Mouse (Mus musculus): Measurements from ENCODE around the gene 1700123O20Rik. TPM values are rescaled to one million over a fixed set of nuclear protein-coding genes. Genes with fewer than 3 reads are reported as not detected.

Gene 1700123O20Rik
- polyA plus RNA-seq (2016; fragmentation: Nextera tagmentation; extraction: Ambion mirVana) = 94.4 and 106 TPM in 2 replicates

- Histone ChIP-seq H3K27me3 (no peaks in the 10 kb centered on the region), H3K9me3 (no peaks in the 10 kb centered on the region), H3K4me3 (peak within 1 kb of the TSS; percentile 84), H3K9ac (peak within 1 kb of the TSS; percentile 93), H3K4me1 (peaks cover 20% of the 10 kb centered on the region), H3K4me2 (replicated peaks) (peak within 1 kb of the TSS; percentile 75), H3K27ac (peak within 1 kb of the TSS; percentile 96), H3K36me3 (peaks cover 30% of the 10 kb centered on the region)
- ATAC-seq (ENCODE audit: insufficient number of reproducible peaks, insufficient read depth, low FRiP score, low TSS enrichment) = peak; percentile 78
- under 1% methylated on average over 41 of the region's 41 CpGs for WGBS
These were observed at the start of gene 1700123O20Rik for GRCm38 (mm10) chr14:54686063-54686521. Gene 1700123O20Rik (plus strand): TSS chr14:54686216.

GRCm38 (mm10) chr14:54636954-54637353 lies 49.1 kb upstream of the 1700123O20Rik start:
- Histone ChIP-seq H3K4me2 (replicated peaks) (no peak overlapping the region), H3K4me1 (peaks cover 24% of the 10 kb centered on the region), H3K36me3 (peaks cover 55% of the 10 kb centered on the region), H3K27ac (no peak overlapping the region), H3K9me3 (no peaks in the 10 kb centered on the region), H3K4me3 (no peak overlapping the region), H3K27me3 (no peaks in the 10 kb centered on the region), H3K9ac (no peak overlapping the region)
- 48% methylated on average over 8 of the region's 8 CpGs for whole genome bisulfite sequencing
- ATAC-seq (ENCODE audit: insufficient number of reproducible peaks, insufficient read depth, low FRiP score, low TSS enrichment) = no peak

DNA sequence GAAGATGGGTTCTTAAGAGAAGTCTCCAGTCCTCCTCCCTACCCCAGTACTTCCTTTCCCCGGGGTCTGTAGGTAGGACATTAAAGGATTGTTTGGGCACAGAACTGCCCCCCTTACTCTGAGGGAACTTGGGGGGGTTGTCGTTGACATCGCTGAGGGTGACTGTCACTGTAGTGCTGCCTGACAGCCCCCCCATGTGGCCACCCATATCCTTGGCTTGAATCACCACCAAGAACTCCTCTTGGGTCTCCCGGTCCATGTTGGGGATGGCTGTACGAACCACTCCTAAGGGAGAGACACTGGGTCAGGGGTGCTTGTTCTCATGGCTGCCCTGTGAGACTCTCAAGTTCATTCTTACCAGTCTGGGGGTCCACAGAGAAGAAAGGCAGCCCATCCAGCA lies 47.8 kb upstream of the 1700123O20Rik start:
- no peaks in the 10 kb centered on the region for H3K9me3 ChIP-seq
- ATAC-seq (ENCODE audit: insufficient number of reproducible peaks, insufficient read depth, low FRiP score, low TSS enrichment) = no peak
- no peak overlapping the region for H3K4me2 ChIP-seq (replicated peaks)
- peaks cover 54% of the 10 kb centered on the region for H3K36me3 ChIP-seq
- H3K27me3 ChIP-seq = no peaks in the 10 kb centered on the region
- no peak overlapping the region for H3K4me3 ChIP-seq
- H3K9ac ChIP-seq = no peak overlapping the region; the same call in 1 of the 2 replicates
- no peak overlapping the region for H3K27ac ChIP-seq
- peaks cover 24% of the 10 kb centered on the region for H3K4me1 ChIP-seq
- WGBS = 78% methylated on average over 5 of the region's 5 CpGs

DNA sequence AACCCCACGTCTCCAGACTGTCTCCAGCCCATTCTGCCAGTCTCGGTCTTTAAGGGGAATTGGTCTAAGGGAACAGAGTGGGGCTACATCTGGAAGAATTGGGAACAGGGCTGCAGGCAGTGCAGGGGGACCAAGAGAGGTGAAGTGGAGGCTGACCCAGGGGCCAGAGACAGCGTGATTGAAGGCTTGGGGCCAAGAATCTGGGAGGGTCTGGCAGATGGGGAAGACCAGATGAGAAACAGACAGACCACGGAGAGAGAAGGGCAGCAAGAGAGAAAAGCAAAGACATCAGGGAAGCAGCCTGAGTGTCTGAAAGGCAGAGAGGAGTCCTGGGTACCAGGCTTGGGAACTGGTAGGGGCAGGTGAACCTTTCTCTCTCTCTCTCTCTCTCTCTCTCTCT lies 45.9 kb upstream of the 1700123O20Rik start:
- H3K4me3 ChIP-seq = peak overlapping the region; percentile 59
- no peak for ATAC-seq (ENCODE audit: insufficient number of reproducible peaks, insufficient read depth, low FRiP score, low TSS enrichment)
- H3K27ac ChIP-seq = no peak overlapping the region
- peaks cover 24% of the 10 kb centered on the region for H3K4me1 ChIP-seq
- WGBS = 9% methylated on average over 4 of the region's 4 CpGs
- H3K9me3 ChIP-seq = no peaks in the 10 kb centered on the region
- H3K4me2 ChIP-seq (replicated peaks) = peak overlapping the region; percentile 90
- peaks cover 61% of the 10 kb centered on the region for H3K36me3 ChIP-seq
- no peaks in the 10 kb centered on the region for H3K27me3 ChIP-seq
- peak overlapping the region; percentile 83 for H3K9ac ChIP-seq

DNA sequence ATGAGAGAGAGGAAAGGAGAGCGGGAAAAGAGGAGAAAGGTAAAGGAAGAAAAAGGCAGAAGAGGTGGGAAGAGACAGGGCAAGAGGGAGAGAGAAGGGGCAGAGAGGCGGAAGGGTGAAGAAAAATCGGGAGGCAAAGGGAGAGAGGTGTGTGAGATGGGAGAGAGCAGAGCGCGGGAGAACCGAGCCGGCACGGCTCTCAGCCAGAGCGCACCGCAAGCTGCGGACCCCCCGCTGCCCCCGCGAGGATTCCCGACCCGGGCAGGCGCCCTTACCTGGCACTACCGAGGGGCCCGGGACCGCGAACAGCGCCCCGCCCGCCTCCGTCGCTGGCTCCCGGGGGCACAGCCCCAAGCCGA lies 45.1 kb upstream of the 1700123O20Rik start, which contains the start of gene Gm17606:
Gene Gm17606 (plus strand): TSS at position 7 of the 359 bp plus-strand sequence.
- Histone ChIP-seq H3K4me3 (peak within 1 kb of the TSS; percentile 59), H3K27me3 (no peaks in the 10 kb centered on the region), H3K4me2 (replicated peaks) (peak within 1 kb of the TSS; percentile 90), H3K4me1 (peaks cover 24% of the 10 kb centered on the region), H3K36me3 (peaks cover 65% of the 10 kb centered on the region), H3K9me3 (no peaks in the 10 kb centered on the region), H3K9ac (peak within 1 kb of the TSS; percentile 83), H3K27ac (peak within 1 kb of the TSS; percentile 88)
- WGBS = 1% methylated on average over 28 of the region's 28 CpGs
- no peak for ATAC-seq (ENCODE audit: insufficient number of reproducible peaks, insufficient read depth, low FRiP score, low TSS enrichment)

GRCm38 (mm10) chr14:54641305-54641969 lies 44.6 kb upstream of the 1700123O20Rik start, which contains the start of gene Cdh24:
Gene Cdh24 (minus strand): TSS chr14:54641364.
- WGBS = under 1% methylated on average over 47 of the region's 52 CpGs
- Histone ChIP-seq H3K9ac (peak within 1 kb of the TSS; percentile 83), H3K9me3 (no peaks in the 10 kb centered on the region), H3K36me3 (peaks cover 65% of the 10 kb centered on the region), H3K27me3 (no peaks in the 10 kb centered on the region), H3K4me2 (replicated peaks) (peak within 1 kb of the TSS; percentile 90), H3K4me1 (peaks cover 24% of the 10 kb centered on the region), H3K27ac (peak within 1 kb of the TSS; percentile 88), H3K4me3 (peak within 1 kb of the TSS; percentile 59)
- ATAC-seq (ENCODE audit: insufficient number of reproducible peaks, insufficient read depth, low FRiP score, low TSS enrichment) = peak; percentile 91

DNA sequence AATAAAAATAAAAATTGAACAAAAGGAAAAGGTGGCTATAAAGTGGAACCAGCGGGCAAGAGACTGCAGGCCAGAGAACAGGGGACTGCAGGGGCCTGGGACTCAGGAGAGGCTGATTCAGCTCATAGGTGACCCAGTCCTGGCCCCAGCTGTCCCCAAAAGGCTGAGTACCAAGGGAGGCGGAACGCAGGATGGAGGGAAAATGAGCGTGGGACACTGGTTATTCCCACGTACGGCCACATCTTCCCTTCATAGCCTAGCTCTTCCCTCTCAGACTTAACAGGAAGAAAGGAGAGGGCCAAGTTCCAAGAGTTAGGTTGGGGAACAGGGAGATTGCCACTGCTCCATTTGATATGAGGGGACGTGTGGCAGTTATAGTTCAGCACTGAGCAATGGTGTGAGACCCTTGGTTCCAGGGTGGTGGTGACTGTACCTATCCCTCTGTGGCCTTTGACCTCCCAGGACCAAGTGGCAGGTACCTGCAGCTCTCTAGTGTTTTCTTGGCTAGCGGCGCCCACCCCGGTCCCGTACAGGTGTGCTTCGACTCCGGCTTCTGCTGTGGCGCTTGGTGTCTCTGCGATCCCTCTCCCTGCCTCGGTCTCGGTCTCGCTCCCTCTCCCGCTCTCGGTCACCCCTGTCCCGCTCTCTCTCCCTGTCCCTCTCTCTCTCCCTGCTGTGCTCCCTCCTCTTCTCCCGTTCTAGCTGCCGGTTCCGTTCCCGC lies 43.6 kb upstream of the 1700123O20Rik start:
- 79% methylated on average over 25 of the region's 25 CpGs for WGBS
- Histone ChIP-seq H3K9ac (no peak overlapping the region; the same call in 1 of the 2 replicates), H3K4me1 (peaks cover 24% of the 10 kb centered on the region), H3K4me3 (no peak overlapping the region), H3K9me3 (no peaks in the 10 kb centered on the region), H3K27me3 (no peaks in the 10 kb centered on the region), H3K4me2 (replicated peaks) (no peak overlapping the region), H3K36me3 (peaks cover 66% of the 10 kb centered on the region), H3K27ac (no peak overlapping the region)
- no peak for ATAC-seq (ENCODE audit: insufficient number of reproducible peaks, insufficient read depth, low FRiP score, low TSS enrichment)

DNA sequence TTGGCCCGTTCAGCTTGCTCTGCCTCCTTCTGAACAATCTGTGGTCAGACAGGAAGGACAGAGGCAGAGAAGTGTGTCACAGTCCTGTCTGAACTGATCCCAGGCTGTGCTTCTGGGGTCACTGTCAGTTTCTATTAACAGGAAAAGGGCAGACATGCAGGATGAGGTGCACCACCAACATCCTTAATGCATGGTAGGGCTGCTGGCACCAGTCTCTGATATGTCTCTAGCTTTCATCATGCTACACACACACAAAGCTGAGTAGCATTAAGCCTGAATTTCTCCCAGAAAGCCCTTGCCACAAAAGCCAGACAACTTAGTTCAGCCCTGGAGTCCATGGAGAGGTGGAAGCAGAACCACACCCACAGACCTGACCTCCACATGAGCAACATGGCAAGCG lies 43.0 kb upstream of the 1700123O20Rik start:
- Histone ChIP-seq H3K4me3 (no peak overlapping the region), H3K27ac (no peak overlapping the region), H3K9me3 (no peaks in the 10 kb centered on the region), H3K9ac (no peak overlapping the region; the same call in 1 of the 2 replicates), H3K4me1 (peaks cover 24% of the 10 kb centered on the region), H3K27me3 (no peaks in the 10 kb centered on the region), H3K36me3 (peaks cover 69% of the 10 kb centered on the region), H3K4me2 (replicated peaks) (no peak overlapping the region)
- ATAC-seq (ENCODE audit: insufficient number of reproducible peaks, insufficient read depth, low FRiP score, low TSS enrichment) = no peak
- WGBS = 87% methylated on average over 2 of the region's 2 CpGs

- ATAC-seq (ENCODE audit: insufficient number of reproducible peaks, insufficient read depth, low FRiP score, low TSS enrichment) = no peak
- H3K4me3 ChIP-seq = no peak overlapping the region
- H3K4me1 ChIP-seq = peaks cover 19% of the 10 kb centered on the region
- H3K27ac ChIP-seq = no peak overlapping the region
- no peaks in the 10 kb centered on the region for H3K27me3 ChIP-seq
- no peak overlapping the region for H3K9ac ChIP-seq
- 88% methylated on average over 9 of the region's 9 CpGs for WGBS
- no peak overlapping the region for H3K4me2 ChIP-seq (replicated peaks)
- no peaks in the 10 kb centered on the region for H3K9me3 ChIP-seq
- H3K36me3 ChIP-seq = peaks cover 70% of the 10 kb centered on the region
These were observed 41.7 kb upstream of the 1700123O20Rik start for GRCm38 (mm10) chr14:54644294-54644693.

DNA sequence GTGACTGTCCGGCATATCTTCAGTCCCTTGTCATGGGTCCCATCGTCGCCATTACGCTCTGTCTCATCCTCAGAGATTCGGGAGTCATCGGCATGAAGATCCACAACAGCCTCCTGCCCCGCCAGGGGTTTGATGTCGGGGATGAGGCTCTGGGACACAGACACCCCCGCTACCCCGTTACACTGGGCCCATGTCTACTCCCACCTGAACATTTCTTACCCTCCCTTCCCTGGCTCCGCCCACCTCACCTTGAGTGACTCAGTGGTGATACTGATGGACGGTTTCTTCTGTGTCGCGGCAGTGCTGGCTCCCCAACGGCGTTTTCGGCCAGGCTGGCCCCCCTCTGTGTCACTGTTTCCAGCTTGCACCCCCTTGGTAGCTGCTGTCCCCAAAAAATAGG lies 39.6 kb upstream of the 1700123O20Rik start:
- Histone ChIP-seq H3K9me3 (no peaks in the 10 kb centered on the region), H3K27me3 (no peaks in the 10 kb centered on the region), H3K4me1 (peaks cover 18% of the 10 kb centered on the region), H3K4me3 (no peak overlapping the region), H3K36me3 (peaks cover 89% of the 10 kb centered on the region), H3K4me2 (replicated peaks) (no peak overlapping the region), H3K9ac (no peak overlapping the region), H3K27ac (no peak overlapping the region)
- 94% methylated on average over 17 of the region's 17 CpGs for WGBS
- ATAC-seq (ENCODE audit: insufficient number of reproducible peaks, insufficient read depth, low FRiP score, low TSS enrichment) = no peak

- 92% methylated on average over 8 of the region's 8 CpGs for WGBS
These were observed 38.9 kb upstream of the 1700123O20Rik start for GRCm38 (mm10) chr14:54646898-54647636.

More at GRCm38 (mm10) chr14:54646898-54647636, 38.9 kb upstream of the 1700123O20Rik start:
- H3K36me3 ChIP-seq = peaks cover 91% of the 10 kb centered on the region
- no peak overlapping the region for H3K9ac ChIP-seq
- H3K27me3 ChIP-seq = no peaks in the 10 kb centered on the region
- H3K9me3 ChIP-seq = no peaks in the 10 kb centered on the region
- ATAC-seq (ENCODE audit: insufficient number of reproducible peaks, insufficient read depth, low FRiP score, low TSS enrichment) = no peak
- H3K4me3 ChIP-seq = no peak overlapping the region
- H3K4me1 ChIP-seq = peaks cover 20% of the 10 kb centered on the region
- no peak overlapping the region for H3K27ac ChIP-seq
- H3K4me2 ChIP-seq (replicated peaks) = no peak overlapping the region

Measured in embryonic facial prominence, embryonic 12.5 days (tissue).